Mouse (Mus musculus) liver, adult 2 months (tissue): ENCODE measurements at regions not wholly inside any gene's neighbourhood (a gene's known extent, or its start where the extent isn't known, plus 50 kb on each side); places are given as distances from the start of the nearest gene placed in this dataset.

Experiments used
- DNase-seq: peaks from one replicate; pipeline ENCODE4 v3.0.0-alpha.2; 2011; ENCODE audit warnings: low read depth, low spot score; ENCODE audit errors: extremely low read depth
- H3K27ac ChIP-seq: fragments of 200-500 bp; replicated peaks from 2 replicates; pipeline ENCODE4 v1.5.1; 2012; ENCODE audit warnings: low read depth, mild to moderate bottlenecking, control low read depth, inconsistent platforms, low read length; ENCODE audit not compliant: insufficient read depth
- H3K27me3 ChIP-seq: fragments of 200-500 bp; 2 replicates; pipeline ENCODE4 v1.6.1; 2012; ENCODE audit warnings: mild to moderate bottlenecking, moderate library complexity, low read length, inconsistent platforms; ENCODE audit not compliant: control insufficient read depth, insufficient read depth
- H3K36me3 ChIP-seq: fragments of 200-500 bp; 2 replicates; pipeline ENCODE4 v1.6.1; 2012; ENCODE audit warnings: low read length, inconsistent platforms; ENCODE audit not compliant: control insufficient read depth, insufficient read depth
- H3K4me1 ChIP-seq: fragments of 200-500 bp; 2 replicates; pipeline ENCODE4 v1.6.1; 2011; ENCODE audit warnings: low read length; ENCODE audit not compliant: control insufficient read depth, insufficient read depth
- H3K4me3 ChIP-seq: fragments of 200-500 bp; 2 replicates; pipeline ENCODE4 v1.5.1; 2011; ENCODE audit warnings: low read depth, mild to moderate bottlenecking, control low read depth, low read length, moderate library complexity; ENCODE audit not compliant: insufficient read depth
- H3K79me2 ChIP-seq: fragments of 200-500 bp; 2 replicates; pipeline ENCODE4 v1.6.1; 2012; ENCODE audit warnings: inconsistent platforms, mild to moderate bottlenecking, low read length, moderate library complexity; ENCODE audit not compliant: control insufficient read depth, insufficient read depth
- H3K9ac ChIP-seq: fragments of 200-500 bp; 2 replicates; pipeline ENCODE4 v1.6.1; 2012; ENCODE audit warnings: low read depth, mild to moderate bottlenecking, control low read depth, inconsistent platforms, low read length
- CTCF ChIP-seq: fragments of 200-500 bp; IDR thresholded peaks from 2 replicates; pipeline ENCODE4 v1.5.1; 2011; ENCODE audit warnings: low read depth, low read length, control low read depth
- POLR2A ChIP-seq: fragments of 200-500 bp; IDR thresholded peaks from 2 replicates; pipeline ENCODE4 v1.6.1; 2011; ENCODE audit warnings: low read length, control low read depth; ENCODE audit not compliant: insufficient read depth; ENCODE audit errors: extremely low read depth
- WGBS: fragments of 180-500 bp; shearing (Covaris S2); methylation state at CpG from one replicate; pipeline ENCODE4 v1.1.7; 2018; 5-methylcytosine and 5-hydroxymethylcytosine counted together

DNA sequence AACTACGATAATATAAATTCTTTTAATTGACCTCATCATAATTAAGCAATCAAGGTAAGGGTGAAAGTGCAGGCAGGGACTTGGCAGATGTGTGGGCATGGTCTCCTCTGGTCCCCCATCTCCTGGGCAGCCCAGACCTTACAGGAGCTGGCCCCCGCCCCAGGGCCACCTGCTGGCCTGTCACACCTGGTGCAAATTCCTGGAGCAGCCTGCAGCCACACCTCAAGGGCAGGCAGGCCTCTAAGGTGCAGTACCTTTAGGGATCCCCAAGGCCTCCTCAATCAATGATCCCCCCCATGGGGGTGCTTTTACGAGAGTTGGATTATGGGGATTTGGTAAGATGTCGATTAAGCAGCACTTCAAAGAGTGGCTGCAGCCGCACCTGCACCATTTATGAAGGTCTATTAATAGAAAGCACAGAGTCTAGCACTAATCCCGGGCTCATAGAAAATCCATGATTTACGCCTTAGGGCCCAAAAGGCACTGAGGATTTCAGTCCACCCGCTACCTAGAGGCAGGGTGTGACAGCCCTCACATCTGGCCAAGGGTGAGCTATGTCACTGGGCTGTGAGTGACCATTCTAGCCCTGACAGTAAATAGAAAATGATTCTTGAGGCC is 319.8 kb upstream of the 1700056E22Rik start:
- Histone ChIP-seq H3K4me3 (no peak overlapping the region), H3K9ac (no peak overlapping the region), H3K27me3 (no peaks in the 10 kb centered on the region), H3K79me2 (no peaks in the 10 kb centered on the region), H3K36me3 (no peaks in the 10 kb centered on the region), H3K4me1 (no peaks in the 10 kb centered on the region; the same call in 1 of the 2 replicates), H3K27ac (no peak overlapping the region)
- no peak for DNase-seq
- 79% methylated on average over 8 of the region's 8 CpGs for WGBS
- TF ChIP-seq CTCF (no peak), POLR2A (no peak)

DNA sequence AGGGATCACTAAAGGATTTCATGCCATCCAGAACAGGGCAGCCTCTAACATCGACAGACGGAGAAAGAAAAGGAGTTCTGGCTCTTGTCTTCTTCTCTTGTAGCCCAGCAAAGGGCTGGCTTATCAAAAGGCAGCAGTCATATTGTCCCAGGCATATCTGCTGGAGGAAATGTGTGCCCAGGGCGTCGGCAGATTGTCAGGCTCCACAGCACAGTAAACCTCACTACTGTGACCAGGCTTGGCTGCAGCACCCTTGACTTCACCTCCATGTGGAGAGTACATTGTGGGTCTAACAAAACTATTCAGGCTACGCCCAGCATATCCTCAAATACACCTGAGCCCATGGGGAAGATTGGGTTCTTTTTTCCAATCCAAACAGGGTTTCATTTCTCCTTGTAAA is 317.7 kb upstream of the 1700056E22Rik start:
- Histone ChIP-seq H3K4me3 (no peak overlapping the region), H3K9ac (no peak overlapping the region), H3K27ac (no peak overlapping the region), H3K36me3 (no peaks in the 10 kb centered on the region), H3K27me3 (no peaks in the 10 kb centered on the region), H3K4me1 (no peaks in the 10 kb centered on the region), H3K79me2 (no peaks in the 10 kb centered on the region)
- no peak for TF ChIP-seq CTCF
- TF ChIP-seq POLR2A = no peak
- DNase-seq = no peak
- 66% methylated on average over 5 of the region's 5 CpGs for WGBS

DNA sequence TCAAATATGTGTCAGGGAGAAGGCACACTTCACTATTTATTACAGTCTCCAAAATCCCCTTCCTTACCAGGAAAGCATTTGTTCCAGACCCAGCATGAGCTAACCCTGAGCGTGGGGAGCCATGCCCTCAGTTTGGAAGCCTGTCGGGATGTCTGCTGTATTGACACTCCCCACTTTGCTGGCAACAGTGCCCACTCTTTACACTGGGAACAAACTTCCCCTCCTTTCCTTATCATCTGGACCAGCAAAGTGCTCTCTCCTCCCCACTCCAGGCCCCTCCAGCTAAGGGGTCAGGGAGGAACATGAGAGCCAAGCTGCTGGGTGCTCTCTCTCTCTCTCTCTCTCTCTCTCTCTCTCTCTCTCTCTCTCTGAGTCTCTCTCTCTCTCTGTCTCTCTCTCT is 310.7 kb upstream of the 1700056E22Rik start:
- 56% methylated on average over 2 of the region's 2 CpGs for WGBS

GRCm38 (mm10) chr1:184335952-184336351 is 301.9 kb upstream of the 1700056E22Rik start:
- no peak for TF ChIP-seq CTCF
- TF ChIP-seq POLR2A = no peak
- Histone ChIP-seq H3K4me3 (no peak overlapping the region), H3K79me2 (no peaks in the 10 kb centered on the region), H3K36me3 (no peaks in the 10 kb centered on the region), H3K4me1 (no peaks in the 10 kb centered on the region), H3K9ac (no peak overlapping the region), H3K27ac (no peak overlapping the region), H3K27me3 (no peaks in the 10 kb centered on the region)
- 77% methylated on average over 3 of the region's 3 CpGs for WGBS
- DNase-seq = no peak

More for the DNA sequence above, 310.7 kb upstream of the 1700056E22Rik start:
- Histone ChIP-seq H3K36me3 (no peaks in the 10 kb centered on the region), H3K4me3 (no peak overlapping the region), H3K27ac (no peak overlapping the region), H3K79me2 (no peaks in the 10 kb centered on the region), H3K27me3 (no peaks in the 10 kb centered on the region), H3K9ac (no peak overlapping the region), H3K4me1 (no peaks in the 10 kb centered on the region)
- DNase-seq = no peak
- TF ChIP-seq POLR2A = no peak
- TF ChIP-seq CTCF = no peak

- Histone ChIP-seq H3K4me1 (no peaks in the 10 kb centered on the region), H3K27me3 (no peaks in the 10 kb centered on the region), H3K27ac (no peak overlapping the region), H3K4me3 (no peak overlapping the region), H3K79me2 (no peaks in the 10 kb centered on the region), H3K9ac (no peak overlapping the region), H3K36me3 (no peaks in the 10 kb centered on the region)
- TF ChIP-seq CTCF (no peak), POLR2A (no peak)
- 73% methylated on average over 6 of the region's 6 CpGs for WGBS
- DNase-seq = no peak
Measured at GRCm38 (mm10) chr1:184335281-184335680, 301.2 kb upstream of the 1700056E22Rik start.

GRCm38 (mm10) chr1:184334818-184335217 is 300.7 kb upstream of the 1700056E22Rik start:
- H3K9ac ChIP-seq = no peak overlapping the region
- H3K27me3 ChIP-seq = no peaks in the 10 kb centered on the region
- no peak for DNase-seq
- H3K4me3 ChIP-seq = no peak overlapping the region
- 69% methylated on average over 5 of the region's 5 CpGs for WGBS
- no peaks in the 10 kb centered on the region for H3K79me2 ChIP-seq
- TF ChIP-seq POLR2A (no peak), CTCF (no peak)
- no peak overlapping the region for H3K27ac ChIP-seq
- H3K36me3 ChIP-seq = no peaks in the 10 kb centered on the region
- peaks cover 2% of the 10 kb centered on the region; the same call in 1 of the 2 replicates for H3K4me1 ChIP-seq
